Mouse (Mus musculus) myocyte (in vitro differentiated cells): ENCODE data around the gene Gp1bb. TPM values are rescaled to one million over a fixed set of nuclear protein-coding genes. Genes with fewer than 3 reads are reported as not detected.
A peak's percentile ranks its signal among the peaks of the same experiment; 100 is the strongest.

Experiments
- H3K27me3 ChIP-seq: one replicate; pipeline ENCODE4 v1.6.1; 2011; ENCODE audit not compliant: control insufficient read depth, insufficient read depth, insufficient read length
- H3K36me3 ChIP-seq: one replicate; pipeline ENCODE4 v1.6.1; 2011; ENCODE audit not compliant: control insufficient read depth, insufficient read depth
- H3K4me2 ChIP-seq: one replicate; pipeline ENCODE4 v1.6.1; 2011; ENCODE audit warnings: low read depth, control low read depth
- H3K4me3 ChIP-seq: one replicate; pipeline ENCODE4 v1.5.1; 2011; ENCODE audit warnings: mild to moderate bottlenecking, control low read depth, moderate library complexity
- H3K79me2 ChIP-seq: one replicate; pipeline ENCODE4 v1.6.1; 2011; ENCODE audit not compliant: control insufficient read depth, insufficient read depth
- H3ac ChIP-seq: one replicate; pipeline ENCODE4 v1.6.1; 2011; ENCODE audit not compliant: control insufficient read depth, insufficient read length
- CEBPB ChIP-seq: IDR thresholded peaks from 2 replicates; pipeline ENCODE4 v1.6.1; 2011; ENCODE audit warnings: mild to moderate bottlenecking, moderate library complexity; ENCODE audit not compliant: poor library complexity, insufficient read depth, severe bottlenecking
- E2F4 ChIP-seq: IDR thresholded peaks from one replicate; pipeline ENCODE4 v1.6.1; 2011; ENCODE audit warnings: mild to moderate bottlenecking, control low read depth, moderate library complexity; ENCODE audit not compliant: insufficient read depth
- MAX ChIP-seq: IDR thresholded peaks from one replicate; pipeline ENCODE4 v1.6.1; 2011; ENCODE audit warnings: low read depth, mild to moderate bottlenecking, control low read depth
- MYOD1 ChIP-seq, 3 experiments: IDR thresholded peaks; one replicate each; pipeline ENCODE4 v1.6.1; 2011; ENCODE audit warnings: control low read depth in 2 of 3, low read depth in 2 of 3, mild to moderate bottlenecking in 2 of 3, moderate library complexity in 1 of 3; ENCODE audit not compliant: insufficient read length in 2 of 3, control insufficient read depth in 1 of 3
- MYOG ChIP-seq, 3 experiments: IDR thresholded peaks; one replicate each; pipeline ENCODE4 v1.6.1; 2011; ENCODE audit warnings: control low read depth in 2 of 3, low read depth in 2 of 3, mild to moderate bottlenecking in 2 of 3; ENCODE audit not compliant: insufficient read length in 2 of 3, control insufficient read depth in 1 of 3, insufficient read depth in 1 of 3
- POLR2A ChIP-seq: IDR thresholded peaks from one replicate; pipeline ENCODE4 v1.6.1; 2011; ENCODE audit warnings: low read depth, mild to moderate bottlenecking, control low read depth, moderate library complexity; ENCODE audit not compliant: insufficient read length
- POLR2AphosphoS2 ChIP-seq: IDR thresholded peaks from one replicate; pipeline ENCODE4 v1.6.1; 2011; ENCODE audit warnings: low read depth, control low read depth; ENCODE audit not compliant: insufficient read length
- REST ChIP-seq: IDR thresholded peaks from one replicate; pipeline ENCODE4 v1.6.1; 2011; ENCODE audit warnings: mild to moderate bottlenecking, control low read depth, moderate library complexity; ENCODE audit not compliant: insufficient read depth, insufficient read length
- SRF ChIP-seq: IDR thresholded peaks from one replicate; pipeline ENCODE4 v1.6.1; 2011; ENCODE audit warnings: low read depth; ENCODE audit not compliant: control insufficient read depth, insufficient read length
- TCF12 ChIP-seq: IDR thresholded peaks from one replicate; pipeline ENCODE4 v1.6.1; 2011; ENCODE audit warnings: mild to moderate bottlenecking, control low read depth; ENCODE audit not compliant: poor library complexity, insufficient read depth, severe bottlenecking
- TCF3 ChIP-seq: IDR thresholded peaks from one replicate; pipeline ENCODE4 v1.6.1; 2011; ENCODE audit warnings: low read depth, control low read depth; ENCODE audit not compliant: insufficient read length
- USF1 ChIP-seq: IDR thresholded peaks from one replicate; pipeline ENCODE4 v1.6.1; 2011; ENCODE audit warnings: low read depth, mild to moderate bottlenecking, control low read depth, moderate library complexity
- polyA plus RNA-seq: library from polyadenylated mRNA; unstranded; fragments of >200 nt; fragmentation: generic; extraction: Trizol; gene quantifications from one replicate; pipeline ENCODE4 v1.2.1, GENCODE M21; 2012; ENCODE audit warnings: missing spikeins

Gene Gp1bb
- polyA plus RNA-seq, 1 experiment = 9.4 TPM

- Histone ChIP-seq H3K27me3 (no peaks in the 10 kb centered on the region), H3K79me2 (peaks cover 21% of the 10 kb centered on the region), H3K36me3 (no peaks in the 10 kb centered on the region), H3K4me2 (peak overlapping the region; percentile 90), H3K4me3 (peak overlapping the region; percentile 61), H3ac (peak overlapping the region; percentile 5)
- TF ChIP-seq CEBPB = no peak
- no peak for TF ChIP-seq E2F4
- TF ChIP-seq MYOD1 (IDR thresholded peaks at IDR 0.05; ENCODE audit: control insufficient read depth in 1 of 3, insufficient read length in 2 of 3, low read depth in 2 of 3) = no peak
- TF ChIP-seq TCF12 = no peak
- TF ChIP-seq MYOG (IDR thresholded peaks at IDR 0.05; ENCODE audit: control insufficient read depth in 1 of 3, insufficient read depth in 1 of 3, insufficient read length in 2 of 3, low read depth in 2 of 3) = no peak
- no peak for TF ChIP-seq REST
- no peak for TF ChIP-seq TCF3
- no peak for TF ChIP-seq POLR2AphosphoS2
- no peak for TF ChIP-seq SRF
- no peak for TF ChIP-seq POLR2A
- TF ChIP-seq USF1 = no peak
- no peak for TF ChIP-seq MAX
These were observed 8.1 kb upstream of the Gp1bb start for GRCm38 (mm10) chr16:18630291-18630690.

DNA sequence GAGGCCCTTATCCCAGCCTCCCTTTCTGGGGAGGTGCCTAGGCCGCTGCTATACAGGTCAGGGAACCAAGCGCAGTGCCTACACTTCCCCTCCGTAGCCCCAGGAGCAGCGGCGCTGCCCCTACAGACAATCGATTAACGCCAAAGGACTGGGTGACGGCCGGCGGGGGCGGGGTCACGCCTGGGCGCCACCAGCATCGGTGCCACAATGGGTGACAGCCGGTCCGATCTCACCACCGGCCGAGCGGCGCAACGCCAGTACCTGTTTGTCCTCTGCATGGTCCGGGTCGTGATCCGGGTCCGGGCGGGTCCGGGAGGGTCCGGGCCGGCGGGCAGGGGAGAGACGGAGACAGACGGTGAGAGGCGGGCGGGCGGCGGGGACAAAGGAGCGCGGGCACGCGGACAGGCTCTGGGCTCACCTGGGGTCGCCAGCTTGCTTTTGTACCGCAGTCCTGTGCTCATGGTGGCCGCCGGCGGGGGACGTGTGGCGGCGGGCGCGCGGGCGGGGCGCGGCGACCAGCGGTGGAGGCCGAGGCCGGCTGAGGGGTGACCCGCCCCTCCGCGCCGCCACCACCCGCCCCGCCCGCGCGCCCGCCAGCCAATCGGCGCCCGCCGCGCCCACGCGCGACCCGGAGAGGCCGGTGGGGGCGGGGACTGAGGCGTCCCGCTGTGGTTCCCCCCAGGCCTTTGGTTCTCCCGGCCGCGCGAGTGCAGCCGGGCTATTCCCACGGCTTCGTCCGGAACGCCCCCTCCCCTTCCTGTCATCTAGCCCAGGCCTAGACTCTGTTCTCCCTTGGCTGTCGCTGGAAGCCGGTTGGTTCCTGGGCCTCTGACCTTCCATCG lies 7.4 kb upstream of the Gp1bb start, which contains the start of gene Sept5:
Gene Sept5, minus strand, starts transcription at position 565 of the 842 bp plus-strand sequence.
- Histone ChIP-seq H3K4me2 (peak within 1 kb of the TSS; percentile 90), H3K27me3 (no peaks in the 10 kb centered on the region), H3K36me3 (no peaks in the 10 kb centered on the region), H3K4me3 (peak within 1 kb of the TSS; percentile 61), H3K79me2 (peaks cover 21% of the 10 kb centered on the region), H3ac (peak within 1 kb of the TSS; percentile 5)
- peak; percentile 80 for TF ChIP-seq POLR2A
- TF ChIP-seq CEBPB = no peak
- TF ChIP-seq POLR2AphosphoS2 = peak; percentile 77
- no peak for TF ChIP-seq E2F4
- no peak for TF ChIP-seq MYOG (IDR thresholded peaks at IDR 0.05; ENCODE audit: control insufficient read depth in 1 of 3, insufficient read depth in 1 of 3, insufficient read length in 2 of 3, low read depth in 2 of 3)

GRCm38 (mm10) chr16:18628948-18629340 lies 6.7 kb upstream of the Gp1bb start:
- Histone ChIP-seq H3K36me3 (peaks cover 6% of the 10 kb centered on the region), H3K27me3 (no peaks in the 10 kb centered on the region)
- TF ChIP-seq E2F4 (no peak), SRF (no peak), MAX (no peak), REST (no peak), USF1 (no peak), TCF12 (no peak), TCF3 (no peak), POLR2AphosphoS2 (no peak)

GRCm38 (mm10) chr16:18628206-18628947 lies 6.2 kb upstream of the Gp1bb start:
- peak overlapping the region; percentile 90 for H3K4me2 ChIP-seq
- peak overlapping the region; percentile 5 for H3ac ChIP-seq
- H3K79me2 ChIP-seq = peaks cover 21% of the 10 kb centered on the region
- H3K4me3 ChIP-seq = peak overlapping the region; percentile 61
- no peaks in the 10 kb centered on the region for H3K27me3 ChIP-seq
- TF ChIP-seq E2F4 = no peak
- TF ChIP-seq MYOD1 (IDR thresholded peaks at IDR 0.05; ENCODE audit: control insufficient read depth in 1 of 3, insufficient read length in 2 of 3, low read depth in 2 of 3) = peak in 1 of 3 experiments; percentile 13
- TF ChIP-seq SRF = no peak
- TF ChIP-seq REST = no peak
- TF ChIP-seq POLR2A = peak; percentile 39
- peak; percentile 15 for TF ChIP-seq POLR2AphosphoS2
- no peak for TF ChIP-seq USF1
- TF ChIP-seq MYOG (IDR thresholded peaks at IDR 0.05; ENCODE audit: control insufficient read depth in 1 of 3, insufficient read depth in 1 of 3, insufficient read length in 2 of 3, low read depth in 2 of 3) = no peak
- no peak for TF ChIP-seq TCF3
- no peak for TF ChIP-seq CEBPB
- TF ChIP-seq MAX = no peak
- TF ChIP-seq TCF12 = no peak
- peaks cover 12% of the 10 kb centered on the region for H3K36me3 ChIP-seq

More at GRCm38 (mm10) chr16:18628948-18629340, 6.7 kb upstream of the Gp1bb start:
- peak overlapping the region; percentile 5 for H3ac ChIP-seq
- peaks cover 21% of the 10 kb centered on the region for H3K79me2 ChIP-seq
- peak overlapping the region; percentile 90 for H3K4me2 ChIP-seq
- H3K4me3 ChIP-seq = peak overlapping the region; percentile 61
